Mouse (Mus musculus) cortical plate, adult 2 months (tissue): ENCODE results near the gene Fbxl8.

Source experiments
- CTCF ChIP-seq: fragments of 200-500 bp; IDR thresholded peaks from 2 replicates; pipeline ENCODE4 v1.5.1; 2011; ENCODE audit warnings: mild to moderate bottlenecking, control low read depth, low read length; ENCODE audit not compliant: insufficient read depth; ENCODE audit errors: extremely low read depth
- POLR2A ChIP-seq: fragments of 200-500 bp; IDR thresholded peaks from 2 replicates; pipeline ENCODE4 v1.6.1; 2011; ENCODE audit warnings: mild to moderate bottlenecking, low read length, control low read depth; ENCODE audit not compliant: insufficient read depth; ENCODE audit errors: extremely low read depth

GRCm38 (mm10) chr8:105235206-105235605 is 29.2 kb upstream of the Fbxl8 start:
- TF ChIP-seq POLR2A (no peak), CTCF (no peak)
